Mouse (Mus musculus): ENCODE data around the gene Cyp1b1.

DNA sequence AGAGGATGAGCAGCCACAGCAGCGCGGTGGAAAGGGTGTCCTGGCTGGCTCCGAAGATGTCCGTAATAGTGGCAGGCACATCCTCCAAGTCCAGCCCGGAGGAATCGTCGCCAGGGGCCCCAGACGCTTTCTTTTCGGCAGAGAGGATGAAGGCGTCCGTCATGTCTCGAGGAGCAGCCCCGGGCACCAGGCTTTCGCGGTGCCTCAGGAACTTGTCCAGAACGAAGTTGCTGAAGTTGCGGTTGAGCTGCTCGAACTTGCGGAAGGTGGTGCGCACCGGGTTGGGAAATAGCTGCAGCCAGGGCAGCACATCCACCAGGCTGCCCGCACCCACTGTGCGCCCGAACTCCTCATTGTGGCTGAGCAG is 1.6 kb downstream of the Cyp1b1 start:
- TF ChIP-seq CTCF (IDR thresholded peaks at IDR 0.05; ENCODE audit: insufficient read depth, low read length) (no peak), POLR2A (IDR thresholded peaks at IDR 0.05; ENCODE audit: borderline replicate concordance, extremely low read depth, low read depth, low read length) (no peak)
